Mouse (Mus musculus) liver, postnatal 0 days (tissue): ENCODE measurements around the gene Toe1.

Experiments used
- CTCF ChIP-seq: sonication (generic); IDR thresholded peaks from 2 replicates; pipeline ENCODE4 v1.5.1; 2016; ENCODE audit warnings: antibody characterized with exemption, low read depth
- EP300 ChIP-seq: IDR thresholded peaks from 2 replicates; pipeline ENCODE4 v1.6.1; 2016; ENCODE audit warnings: antibody characterized with exemption, low read depth, mild to moderate bottlenecking

DNA sequence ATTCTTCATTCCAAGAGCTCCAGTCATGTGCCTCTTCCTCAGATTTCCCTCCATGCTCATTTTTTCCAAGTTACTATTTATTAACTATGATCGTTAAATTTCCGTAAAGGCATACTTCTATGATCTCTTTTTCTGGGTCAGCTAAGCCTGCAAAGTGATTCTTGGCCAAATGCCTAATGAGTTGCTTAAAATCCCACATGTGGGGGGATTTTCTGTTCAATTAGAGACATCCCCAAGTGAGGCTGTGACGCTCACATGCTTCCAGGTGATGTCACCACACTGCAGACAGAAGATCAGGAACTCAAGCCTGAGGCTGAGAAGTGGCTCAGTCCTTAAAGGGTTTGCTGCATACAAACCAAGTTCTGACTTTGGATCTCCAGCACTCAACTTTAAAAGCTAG is 42.5 kb upstream of the Toe1 start:
- TF ChIP-seq CTCF (no peak), EP300 (no peak)
